Mouse (Mus musculus) E14TG2a.4 (cell line): ENCODE measurements around the gene Mmrn2.

ENCODE experiments used
- CTCF ChIP-seq: conservative IDR thresholded peaks from 2 replicates; pipeline ENCODE4 v1.5.1; 2014; ENCODE audit warnings: low read length
- NANOG ChIP-seq: IDR thresholded peaks from 2 replicates; pipeline ENCODE4 v1.6.1; 2014; ENCODE audit warnings: borderline replicate concordance, low read length, mixed read lengths
- POU5F1 ChIP-seq: IDR thresholded peaks from 2 replicates; pipeline ENCODE4 v1.6.1; 2014; ENCODE audit warnings: low read length, borderline replicate concordance

- TF ChIP-seq CTCF: no peak
- no peak for TF ChIP-seq POU5F1
- no peak for TF ChIP-seq NANOG
Observed at GRCm38 (mm10) chr14:34412164-34412896, 37.1 kb downstream of the Mmrn2 start.
